Mouse (Mus musculus) liver (tissue): Measurements from ENCODE around the gene Zrsr1.

Experiments
- DNase-seq: peaks from one replicate; pipeline ENCODE4 v3.0.0-alpha.2; 2020; ENCODE audit warnings: mixed read lengths

Gene Zrsr1

GRCm38 (mm10) chr11:22973599-22973998 lies 1.8 kb downstream of the Zrsr1 start:
- peak; percentile 24 for DNase-seq

DNA sequence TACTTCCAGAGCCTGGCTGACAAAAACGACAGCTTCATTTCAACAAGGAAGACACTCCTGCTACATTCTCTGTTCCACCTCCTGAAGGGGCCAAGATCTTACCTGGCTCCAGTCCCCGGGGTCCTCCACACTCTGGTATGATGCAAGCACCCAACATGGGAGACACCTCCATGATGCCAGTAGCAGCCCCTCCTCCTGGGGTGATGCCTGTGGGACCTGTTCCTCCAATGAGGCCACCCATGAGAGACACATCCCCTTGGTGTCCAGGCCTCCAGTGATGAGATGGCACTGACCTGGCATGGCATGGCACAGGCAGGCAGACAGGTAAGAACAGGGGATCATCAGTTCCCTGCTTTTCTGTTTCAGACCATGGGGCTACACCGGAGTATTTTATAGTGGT lies 6.4 kb downstream of the Zrsr1 start:
- DNase-seq, result no peak

GRCm38 (mm10) chr11:22978711-22979110 lies 6.9 kb downstream of the Zrsr1 start:
- no peak for DNase-seq

DNA sequence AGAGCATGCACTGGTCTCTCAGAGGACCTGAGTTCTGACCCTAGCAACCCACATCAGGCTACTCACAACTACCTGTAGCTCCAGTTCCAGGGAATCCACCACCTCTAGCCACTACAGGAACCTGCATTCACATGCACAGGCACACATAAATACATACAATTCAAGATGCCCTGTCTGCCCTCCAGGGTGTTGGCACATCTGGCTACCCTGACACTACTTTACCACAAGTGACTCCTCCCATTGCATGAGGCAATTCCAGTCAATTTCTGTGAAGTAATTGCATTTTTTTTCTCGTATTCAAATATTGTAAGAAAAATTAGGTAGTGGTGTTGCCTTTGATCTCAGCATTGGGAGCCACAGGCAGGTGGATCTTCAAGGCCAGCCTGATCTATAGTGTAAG lies 7.4 kb downstream of the Zrsr1 start:
- DNase-seq, result no peak

- DNase-seq, result no peak
These were observed 9.2 kb downstream of the Zrsr1 start for GRCm38 (mm10) chr11:22981041-22981440.

DNA sequence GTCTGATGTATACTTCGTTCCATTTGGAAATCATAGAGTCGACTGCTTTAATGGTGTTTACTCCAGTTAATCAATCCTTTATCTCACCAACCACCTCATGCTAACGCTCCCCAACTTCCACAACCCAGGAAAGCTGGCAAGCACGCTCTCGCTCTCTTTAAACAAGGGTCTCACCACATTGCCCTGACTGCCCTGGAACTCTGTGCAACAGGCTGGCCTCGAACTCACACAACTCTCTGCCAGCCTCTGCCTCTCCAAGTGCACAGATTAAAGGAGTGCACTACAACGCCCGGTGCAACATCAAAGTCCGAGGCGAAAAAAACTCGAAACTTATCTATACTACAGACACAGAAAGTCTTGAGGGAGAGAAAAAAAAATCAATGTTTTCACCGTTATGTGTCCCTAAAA lies 9.7 kb downstream of the Zrsr1 start:
- DNase-seq, result no peak

DNA sequence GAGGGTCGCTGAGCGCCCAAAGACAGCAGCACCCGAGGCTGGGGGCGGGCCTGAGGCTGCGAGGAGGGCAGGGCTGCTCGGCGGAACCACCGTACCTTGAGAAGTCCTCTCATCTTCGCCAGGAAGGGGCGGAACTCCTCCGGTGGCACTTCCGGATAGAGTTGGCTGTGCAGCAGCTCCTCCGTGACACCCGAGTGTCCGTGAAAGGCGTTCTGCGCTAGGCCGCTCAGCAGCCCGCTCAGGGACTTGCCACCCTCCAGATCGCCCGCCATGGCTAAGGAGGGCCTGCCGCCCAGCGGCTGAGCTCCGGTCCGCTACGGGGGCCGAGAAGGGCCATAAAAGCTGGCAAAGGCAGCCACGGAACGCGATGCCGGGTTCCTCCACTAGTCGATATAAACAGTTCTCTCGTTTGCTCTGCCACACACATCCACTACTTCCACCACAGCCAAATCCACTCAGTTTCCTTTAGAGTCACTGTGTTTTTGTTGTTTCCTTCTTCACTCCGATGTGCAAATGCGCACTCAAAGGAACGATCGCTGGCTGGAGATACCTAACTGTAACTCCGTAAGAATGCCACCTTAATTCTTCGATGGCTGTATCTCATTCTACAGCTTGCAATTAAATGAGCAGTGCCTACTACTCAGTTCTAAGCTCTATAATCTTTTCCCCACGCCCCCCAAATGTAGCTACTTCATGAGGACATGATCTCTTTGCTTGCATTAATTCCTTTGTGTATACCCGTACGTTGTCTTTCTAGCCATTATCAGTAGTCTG lies 10.4 kb downstream of the Zrsr1 start, which contains the start of the genes Gm28048 and Commd1:
Gene Gm28048 (minus strand): TSS at position 107 of the 774 bp plus-strand sequence.
Gene Commd1 (minus strand): TSS at position 399 of the 774 bp plus-strand sequence.
- peak; percentile 95 for DNase-seq

DNA sequence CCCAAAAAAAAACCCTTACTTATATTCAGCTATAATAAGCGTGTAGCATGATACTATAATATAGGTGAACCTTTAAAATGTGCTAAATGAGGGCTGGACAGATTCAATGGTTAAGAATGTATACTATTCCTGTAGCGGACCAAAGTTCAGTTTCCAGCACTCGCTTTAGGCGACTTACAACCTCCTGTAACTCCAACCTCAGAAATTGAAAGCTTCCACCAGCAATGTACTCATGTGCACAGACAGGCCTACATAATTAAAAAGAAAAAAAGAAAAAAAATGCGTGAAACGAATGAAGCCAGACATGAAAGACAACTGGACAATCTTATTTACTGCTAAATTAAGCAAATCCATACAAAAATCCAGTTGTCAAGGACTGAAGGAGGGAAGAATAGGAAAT lies 11.0 kb downstream of the Zrsr1 start:
- no peak for DNase-seq

- no peak for DNase-seq
These were observed 13.7 kb downstream of the Zrsr1 start for GRCm38 (mm10) chr11:22985510-22985909.

DNA sequence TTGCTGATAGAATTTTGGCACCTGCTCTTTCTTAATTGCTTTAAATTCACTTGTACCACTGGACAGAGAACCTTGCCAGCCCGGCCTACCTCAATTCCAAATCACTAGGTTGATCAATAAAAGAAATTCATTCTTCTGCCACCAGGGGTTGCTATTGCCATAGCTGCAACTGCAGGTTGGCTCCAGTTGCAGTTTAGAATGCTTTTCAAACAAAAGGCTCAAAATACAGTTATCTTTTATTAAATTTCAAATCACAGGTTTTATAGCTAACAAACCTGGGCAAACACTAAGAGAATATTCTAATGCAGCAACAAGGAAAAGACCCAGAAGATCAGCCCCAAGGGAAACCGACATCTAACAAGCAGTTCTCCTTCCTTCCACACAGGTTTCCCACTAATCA lies 15.6 kb downstream of the Zrsr1 start:
- peak; percentile 27 for DNase-seq

- DNase-seq, result no peak
These were observed 18.0 kb downstream of the Zrsr1 start for GRCm38 (mm10) chr11:22989786-22990185.

DNA sequence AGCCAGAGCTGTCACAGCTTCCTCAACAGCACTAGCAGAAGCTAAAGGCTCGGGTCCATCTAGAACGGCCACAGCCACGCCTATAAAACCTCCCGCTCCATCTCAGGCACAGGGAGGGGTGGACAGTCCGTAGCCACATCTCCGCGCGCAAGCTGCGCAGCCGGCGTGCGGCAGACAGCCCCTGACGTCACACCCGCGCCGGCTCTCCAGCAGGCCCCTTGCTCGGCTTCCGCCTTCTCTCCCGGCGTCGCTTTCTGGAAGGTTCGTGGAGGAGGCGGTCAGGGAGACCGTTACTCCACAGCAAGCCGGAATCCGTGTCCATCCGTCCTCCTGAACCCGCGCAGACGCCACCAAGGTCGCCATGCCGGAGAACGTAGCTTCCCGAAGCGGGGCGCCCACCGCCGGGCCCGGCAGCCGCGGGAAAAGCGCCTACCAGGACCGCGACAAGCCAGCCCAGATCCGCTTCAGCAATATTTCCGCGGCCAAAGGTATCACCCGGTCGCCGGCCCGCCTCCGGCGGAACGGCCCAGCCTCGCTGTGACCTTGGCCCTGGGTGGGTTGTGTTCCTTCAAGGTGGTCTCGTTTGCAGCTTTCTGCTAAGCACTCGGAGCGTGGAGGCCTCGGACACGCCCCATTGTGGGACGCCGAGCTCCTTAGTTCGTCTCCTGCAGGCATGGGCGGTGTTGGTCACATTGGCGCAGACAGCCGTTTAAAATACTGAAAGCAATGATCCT lies 18.8 kb downstream of the Zrsr1 start, which contains the start of gene Cct4:
Gene Cct4 (plus strand): TSS at position 127 of the 734 bp plus-strand sequence.
- peak; percentile 93 for DNase-seq

DNA sequence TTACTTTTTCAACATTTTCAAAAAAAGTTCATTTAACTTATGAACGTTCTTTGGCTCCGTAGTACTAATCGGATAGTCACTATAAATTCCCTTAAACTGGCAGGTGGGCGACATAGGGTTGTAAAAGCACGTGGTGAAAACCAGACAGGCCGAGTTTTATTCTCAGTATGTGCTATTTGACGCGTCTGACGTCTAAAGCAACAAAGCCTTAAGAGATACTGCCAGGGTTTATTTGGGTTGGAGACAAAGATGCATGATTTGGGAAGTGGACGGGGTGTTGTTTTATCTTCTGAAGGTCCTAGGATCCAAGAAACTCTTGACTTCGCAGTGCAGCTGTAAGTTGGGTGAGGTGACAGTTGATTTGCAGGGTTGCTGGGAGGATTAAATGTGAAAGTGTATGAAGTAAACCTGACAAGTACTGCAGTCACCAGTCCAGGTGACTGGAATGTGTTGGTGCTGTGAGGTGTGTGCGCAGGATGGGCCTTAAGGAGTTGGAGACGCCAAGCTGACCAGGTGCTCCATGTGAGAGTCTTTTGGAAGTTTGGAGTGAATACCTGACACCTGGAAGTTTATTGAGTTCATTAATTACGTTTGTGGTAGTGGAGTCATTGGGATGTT lies 19.5 kb downstream of the Zrsr1 start:
- no peak for DNase-seq

DNA sequence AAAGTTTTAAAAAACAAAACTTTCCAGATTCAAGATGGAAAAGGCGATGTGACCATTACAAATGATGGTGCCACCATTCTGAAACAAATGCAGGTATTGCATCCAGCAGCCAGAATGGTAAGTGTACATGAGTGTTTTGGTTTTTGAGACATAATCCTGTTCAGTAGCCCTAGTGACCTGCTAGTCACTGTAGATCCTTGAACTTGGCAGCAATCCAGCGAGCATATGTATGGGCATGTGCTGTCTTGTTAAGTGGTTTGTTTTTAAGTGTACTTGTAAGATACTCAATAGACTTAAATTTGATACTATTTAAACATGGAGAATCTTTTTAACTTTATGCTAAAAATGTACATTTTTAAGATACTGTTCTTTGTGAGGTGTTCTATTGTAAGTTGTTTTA lies 22.5 kb downstream of the Zrsr1 start:
- DNase-seq, result no peak

DNA sequence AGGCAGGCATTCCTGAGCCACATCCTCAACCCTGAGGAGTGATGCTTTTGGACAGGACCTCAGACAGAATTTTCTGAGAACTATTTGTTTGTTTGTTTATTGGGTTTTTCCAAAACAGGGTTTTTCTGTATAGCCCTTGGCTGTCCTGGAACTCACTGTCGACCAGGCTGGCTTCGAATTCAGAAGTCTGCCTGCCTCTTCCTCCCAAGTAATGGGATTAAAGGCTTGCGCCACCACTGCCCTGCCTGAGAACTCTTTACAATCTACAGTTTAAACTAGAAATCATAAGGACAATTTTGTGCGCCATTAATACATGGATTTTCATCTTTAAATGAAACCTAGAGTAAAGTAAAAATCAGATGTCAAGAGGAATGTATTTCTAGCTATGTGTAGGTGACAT lies 23.7 kb downstream of the Zrsr1 start:
- no peak for DNase-seq

- peak; percentile 13 for DNase-seq
These were observed 26.5 kb downstream of the Zrsr1 start for GRCm38 (mm10) chr11:22998308-22998707.

GRCm38 (mm10) chr11:23005276-23005675 lies 33.5 kb downstream of the Zrsr1 start:
- DNase-seq, result no peak

DNA sequence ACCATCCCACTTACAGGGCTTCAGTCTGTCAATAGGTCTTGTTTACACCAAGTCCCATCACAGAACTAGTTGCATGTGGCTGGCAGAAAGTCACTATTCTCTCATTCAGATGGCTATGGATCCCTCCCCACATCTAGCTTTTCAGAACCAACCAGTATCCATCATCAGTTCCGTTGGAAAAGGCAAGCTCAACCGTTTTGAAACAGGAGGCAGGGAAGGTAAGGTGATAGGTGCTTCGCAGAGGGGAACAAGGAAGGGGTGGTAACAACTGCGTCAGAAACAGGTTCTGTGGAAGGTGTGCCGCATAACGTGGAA lies 35.3 kb downstream of the Zrsr1 start:
- no peak for DNase-seq

DNA sequence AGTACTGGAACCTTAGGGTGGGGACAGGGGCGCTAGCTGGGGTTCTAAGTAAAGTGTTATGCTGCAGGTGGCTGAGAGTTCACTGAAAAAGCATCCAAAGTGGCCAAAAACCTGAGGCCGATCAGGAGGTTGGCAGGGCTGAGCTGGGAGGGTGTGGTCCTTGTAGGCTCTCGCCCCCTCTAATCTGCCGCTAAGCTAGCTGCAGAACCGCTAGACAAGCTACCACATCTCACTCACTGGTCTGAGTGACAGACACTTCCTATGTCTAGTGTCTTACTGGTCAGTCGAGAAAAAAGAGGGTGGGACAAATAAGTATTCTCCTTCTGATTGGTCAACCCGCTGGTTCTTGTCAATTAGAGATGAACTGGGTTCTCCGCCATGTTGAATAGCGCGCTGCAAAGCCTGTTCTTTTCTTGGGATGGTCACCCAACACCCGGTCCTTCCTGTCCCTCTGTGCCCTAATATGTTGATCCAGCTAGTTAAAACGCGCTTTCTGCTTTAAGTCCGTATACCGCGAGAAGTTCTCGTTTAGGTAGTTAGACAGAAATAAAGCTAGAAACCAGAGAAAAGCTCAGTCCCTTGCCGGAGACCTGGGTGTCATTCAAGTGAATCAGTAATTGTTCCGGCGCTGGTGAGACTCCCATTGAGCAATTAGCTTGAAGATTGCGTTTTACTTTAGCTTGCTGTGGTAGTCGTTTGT lies 35.8 kb downstream of the Zrsr1 start, which contains the start of gene Fam161a:
Gene Fam161a (plus strand): TSS at position 51 of the 700 bp plus-strand sequence.
- DNase-seq, result peak; percentile 81

DNA sequence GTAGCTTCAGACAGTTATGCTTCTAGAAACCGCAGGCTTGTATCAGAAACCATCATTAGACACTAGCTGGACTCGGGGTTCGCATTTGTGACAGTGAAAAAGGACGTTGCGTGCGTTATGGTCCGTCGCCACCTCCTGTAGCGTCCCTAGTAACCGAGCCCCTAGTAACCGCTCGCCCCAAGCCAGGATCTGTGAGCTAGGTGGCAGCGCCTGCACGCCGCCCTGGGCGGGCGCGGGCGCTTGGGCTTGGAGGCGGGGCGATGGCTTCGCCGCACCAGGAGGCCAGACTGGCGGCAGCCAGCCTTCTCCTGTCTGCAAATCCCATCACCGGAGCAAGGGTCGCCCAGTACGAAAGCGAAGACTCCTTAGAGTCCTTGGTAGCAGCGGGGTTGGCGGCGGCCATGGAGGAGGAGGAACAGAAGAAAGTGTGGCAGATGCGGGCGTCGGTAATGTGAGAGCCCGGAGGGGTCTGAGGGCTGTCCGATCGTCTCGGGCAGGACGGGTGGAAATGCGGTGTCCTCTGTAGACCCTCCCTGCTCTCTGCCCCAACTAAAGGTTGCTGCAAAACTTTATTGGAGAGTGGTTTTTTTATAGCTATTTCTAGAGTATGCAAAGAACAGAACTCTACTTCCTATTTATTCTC lies 36.5 kb downstream of the Zrsr1 start:
- peak; percentile 91 for DNase-seq

- DNase-seq, result no peak
These were observed 37.0 kb downstream of the Zrsr1 start for GRCm38 (mm10) chr11:23008824-23009200.

DNA sequence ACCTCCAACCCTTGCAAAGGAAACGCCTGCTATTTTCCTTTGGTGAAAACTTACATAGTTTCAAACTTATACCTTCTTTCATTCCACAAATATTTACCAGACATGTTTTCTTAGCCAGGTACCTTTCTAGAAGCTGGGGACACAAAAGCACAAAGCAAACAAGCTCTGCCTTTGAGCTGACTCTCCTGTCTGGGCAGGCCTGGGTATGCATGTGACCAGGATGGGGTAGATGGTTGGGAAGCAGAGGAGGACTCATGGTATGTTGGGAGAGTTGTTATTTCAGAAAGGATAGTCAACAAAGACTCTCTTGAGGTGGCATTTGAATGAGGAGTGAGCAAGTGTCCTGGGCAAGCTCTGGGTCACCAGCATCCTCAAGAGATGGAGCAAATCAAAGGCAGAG lies 41.3 kb downstream of the Zrsr1 start:
- DNase-seq, result no peak
